Mouse (Mus musculus) lung, embryonic 15.5 days (tissue): ENCODE results near the gene Sf3b4. TPM values are rescaled to one million over a fixed set of nuclear protein-coding genes. Genes with fewer than 3 reads are reported as not detected.

Experiments used
- ATAC-seq: fragments of 200-750 bp; cut with Nextera tagmentation; 2 replicates; pipeline ENCODE4 v1.8.0; 2017; ENCODE audit warnings: moderate number of reproducible peaks, borderline replicate concordance; ENCODE audit not compliant: low FRiP score, low TSS enrichment; ENCODE audit errors: extremely low read depth
- H3K27ac ChIP-seq: fragments of 300-500 bp; sonication (generic); 2 replicates; pipeline ENCODE4 v1.5.1; 2015; ENCODE audit warnings: moderate library complexity, mild to moderate bottlenecking, inconsistent platforms
- H3K27me3 ChIP-seq: fragments of 300-500 bp; sonication (generic); 2 replicates; pipeline ENCODE4 v1.6.1; 2015; ENCODE audit warnings: inconsistent platforms
- H3K36me3 ChIP-seq: fragments of 300-500 bp; sonication (generic); 2 replicates; pipeline ENCODE4 v1.6.1; 2015; ENCODE audit warnings: inconsistent platforms
- H3K4me1 ChIP-seq: fragments of 300-500 bp; sonication (generic); 2 replicates; pipeline ENCODE4 v1.6.1; 2015; ENCODE audit warnings: inconsistent platforms
- H3K4me2 ChIP-seq: fragments of 300-500 bp; sonication (generic); 2 replicates; pipeline ENCODE4 v1.6.1; 2015; ENCODE audit warnings: inconsistent platforms, mild to moderate bottlenecking, moderate library complexity
- H3K4me3 ChIP-seq: fragments of 300-500 bp; sonication (generic); 2 replicates; pipeline ENCODE4 v1.5.1; 2015; ENCODE audit warnings: mild to moderate bottlenecking, inconsistent platforms
- H3K9ac ChIP-seq: fragments of 300-500 bp; sonication (generic); 2 replicates; pipeline ENCODE4 v1.6.1; 2015; ENCODE audit warnings: inconsistent platforms
- H3K9me3 ChIP-seq: fragments of 300-500 bp; sonication (generic); 2 replicates; pipeline ENCODE4 v1.6.1; 2016; ENCODE audit warnings: inconsistent platforms
- WGBS: fragments of 180-500 bp; shearing (Covaris S2); methylation state at CpG from one replicate; pipeline ENCODE4 v1.1.7; 2015; 5-methylcytosine and 5-hydroxymethylcytosine counted together
- microRNA-seq: library from miRNA; unstranded; fragments of <30 nt; microRNA quantifications from one replicate; pipeline ENCODE4, GENCODE M21; 2016
- polyA plus RNA-seq: library from polyadenylated mRNA; unstranded; fragments of >200 nt; fragmentation: Nextera tagmentation; extraction: Ambion mirVana; gene quantifications from 2 replicates; pipeline ENCODE4 v1.2.1, GENCODE M21; 2015

Gene Sf3b4
- polyA plus RNA-seq, 1 experiment from 2014 or later, result 175 TPM

DNA sequence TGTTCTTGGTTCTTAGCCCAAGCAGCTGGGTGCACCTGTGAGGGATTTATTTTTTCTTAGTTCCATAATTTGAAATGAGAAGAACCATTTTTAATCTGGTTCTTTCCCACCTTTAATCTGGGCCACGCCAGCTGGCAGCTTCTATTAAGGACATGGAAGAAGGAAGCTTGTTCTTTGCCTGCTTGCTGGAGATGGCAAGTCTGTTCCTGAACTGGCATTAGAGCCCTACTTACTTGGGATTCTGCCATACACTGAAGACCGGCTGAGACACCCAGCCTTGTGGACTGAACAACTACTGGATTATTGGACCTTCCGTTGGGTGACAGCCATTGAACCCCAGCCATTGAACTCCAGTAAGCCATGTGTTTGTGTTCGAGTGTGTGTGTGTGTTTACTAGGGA, 50.6 kb downstream of the Sf3b4 start:
- ATAC-seq, result no peak
- Histone ChIP-seq H3K4me2 (peak overlapping the region; percentile 89), H3K4me1 (peaks cover 37% of the 10 kb centered on the region), H3K27me3 (no peaks in the 10 kb centered on the region), H3K27ac (no peak overlapping the region), H3K4me3 (no peak overlapping the region), H3K9me3 (no peaks in the 10 kb centered on the region), H3K9ac (no peak overlapping the region), H3K36me3 (no peaks in the 10 kb centered on the region)
- WGBS, result 91% methylated on average over 4 of the region's 4 CpGs

DNA sequence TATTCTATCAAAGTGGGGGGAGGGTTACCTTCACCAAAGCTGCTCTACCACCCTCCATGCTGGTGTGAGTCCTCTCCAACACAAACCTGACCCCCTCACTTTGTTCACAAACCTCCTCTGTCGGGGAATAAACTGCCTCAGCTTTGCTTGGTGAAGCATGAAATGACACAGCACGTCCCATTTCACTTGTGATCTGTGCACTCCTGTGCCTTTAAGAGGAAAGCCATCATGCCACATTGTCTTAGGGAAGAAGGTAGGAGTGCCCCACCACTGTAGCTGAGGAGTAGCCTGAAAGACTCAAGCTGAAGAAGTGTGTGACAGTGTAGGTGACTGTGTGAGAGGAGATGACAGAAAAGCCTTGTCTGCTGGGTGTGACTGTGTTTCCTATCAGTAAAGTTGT, 53.3 kb downstream of the Sf3b4 start:
- no peak for ATAC-seq
- Histone ChIP-seq H3K4me2 (no peak overlapping the region), H3K36me3 (no peaks in the 10 kb centered on the region), H3K4me3 (no peak overlapping the region), H3K4me1 (peaks cover 28% of the 10 kb centered on the region), H3K27me3 (no peaks in the 10 kb centered on the region), H3K27ac (no peak overlapping the region), H3K9ac (no peak overlapping the region), H3K9me3 (no peaks in the 10 kb centered on the region)
- 46% methylated on average over 2 of the region's 2 CpGs for WGBS

Small RNA genes within 50 kb of the gene (microRNA-seq; reads per million reads assigned to microRNA genes)
- gene Gm44492, result not detected

Other genes with a start within 250 kb of the Sf3b4 start
- gene Anp32e, start 243.1 kb upstream of the Sf3b4 start, polyA plus RNA-seq, result 222 and 233 TPM in 2 replicates
- 36.0 and 38.2 TPM in 2 replicates for gene Plekho1, start 176.3 kb upstream of the Sf3b4 start, polyA plus RNA-seq
- 32.2 and 33.4 TPM in 2 replicates for gene Vps45, start 113.9 kb upstream of the Sf3b4 start, polyA plus RNA-seq
- gene Otud7b, start 67.8 kb upstream of the Sf3b4 start, polyA plus RNA-seq, result 22.0 and 22.9 TPM in 2 replicates
- 11.2 and 14.9 TPM in 2 replicates for gene Mtmr11, start 10.3 kb upstream of the Sf3b4 start, polyA plus RNA-seq
- 3.7 and 4.4 TPM in 2 replicates for gene Sv2a, start 8.8 kb downstream of the Sf3b4 start, polyA plus RNA-seq
- 56.8 and 64.4 TPM in 2 replicates for gene Bola1, start 47.4 kb downstream of the Sf3b4 start, polyA plus RNA-seq
- 1.1 and 1.4 TPM in 2 replicates for gene Hist2h2ab, start 47.5 kb downstream of the Sf3b4 start, polyA plus RNA-seq
- gene Hist2h2ac, start 48.5 kb downstream of the Sf3b4 start, polyA plus RNA-seq, result 13.7 and 17.4 TPM in 2 replicates
- 7.2 and 7.4 TPM in 2 replicates for gene Hist2h2be, start 48.8 kb downstream of the Sf3b4 start, polyA plus RNA-seq
- gene Hist2h3c2, start 66.8 kb downstream of the Sf3b4 start, polyA plus RNA-seq, result 9.8 and 13.7 TPM in 2 replicates
- gene Hist2h2aa2, start 67.9 kb downstream of the Sf3b4 start, polyA plus RNA-seq, result 58.4 and 70.0 TPM in 2 replicates
- 20.4 and 20.5 TPM in 2 replicates for gene Hist2h2aa1, start 73.2 kb downstream of the Sf3b4 start, polyA plus RNA-seq
- 0.45 and 1.9 TPM in 2 replicates for gene Hist2h3c1, start 74.4 kb downstream of the Sf3b4 start, polyA plus RNA-seq
- gene Hist2h4, start 91.0 kb downstream of the Sf3b4 start, polyA plus RNA-seq, result 15.9 and 16.1 TPM in 2 replicates
- gene Hist2h3b, start 96.3 kb downstream of the Sf3b4 start, polyA plus RNA-seq, result 87.1 and 95.3 TPM in 2 replicates
- 10.1 and 18.0 TPM in 2 replicates for gene Hist2h2bb, start 97.4 kb downstream of the Sf3b4 start, polyA plus RNA-seq
- 2.4 and 3.6 TPM in 2 replicates for gene Fcgr1, start 121.6 kb downstream of the Sf3b4 start, polyA plus RNA-seq